Comparison of ENCODE assay signal across 10 mouse cellular contexts in genomic region chr10:61759869-61760268, GRCm38 (mm10). TPM values are rescaled to one million over a fixed set of nuclear protein-coding genes. Genes with fewer than 3 reads are reported as not detected.
DNase-seq lines count a peak whose midpoint lies in the region; ATAC-seq and TF ChIP-seq lines count a peak whose summit lies in the region.
"Had no signal": no experiment of that assay in that cellular context is flagged by ENCODE, and none has a peak within 500 bp of the region (broad histone marks: within the 10 kb centered on the region; RNA-seq: fewer than 3 reads in every experiment).

No protein-coding gene starts in this region.

- no peak for TF ChIP-seq CTCF in kidney, adult 2 months (conservative IDR thresholded peaks at IDR 0.05; ENCODE audit: insufficient read depth, insufficient read length, low read depth, low read length)

- no peaks in the 10 kb centered on the region for H3K9me3 ChIP-seq in embryonic facial prominence, embryonic 11.5 days (replicated peaks; ENCODE audit: control insufficient read depth, low read length)
- no peaks in the 10 kb centered on the region for H3K9me3 ChIP-seq in intestine, embryonic 15.5 days
- H3K9me3 ChIP-seq: neural tube, embryonic 13.5 days had no signal

- H3K4me2 ChIP-seq in embryonic facial prominence, embryonic 11.5 days (ENCODE audit: low read depth, low read length): no peak overlapping the region
- no peak overlapping the region for H3K4me2 ChIP-seq in intestine, embryonic 15.5 days (replicated peaks)
- H3K4me2 ChIP-seq: neural tube, embryonic 13.5 days had no signal

- H3K27ac ChIP-seq in kidney, adult 2 months (ENCODE audit: insufficient read depth, low read depth, low read length): no peak overlapping the region
- no peak overlapping the region for H3K27ac ChIP-seq in embryonic facial prominence, embryonic 11.5 days (replicated peaks; ENCODE audit: low read depth, low read length)
- no peak overlapping the region for H3K27ac ChIP-seq in intestine, embryonic 15.5 days
- H3K27ac ChIP-seq: neural tube, embryonic 13.5 days had no signal

- peak; percentile 13 for DNase-seq in kidney, adult 2 months
- DNase-seq in kidney, adult 11 months: no peak
- peak; percentile 66 for DNase-seq in embryonic facial prominence, embryonic 11.5 days (ENCODE audit: low spot score)
- DNase-seq in skeletal muscle tissue, adult 2 months (ENCODE audit: low read depth, low spot score): peak; percentile 63
- DNase-seq in spleen, postnatal 36 days (ENCODE audit: low spot score in 2 of 2): no peak
- no peak for DNase-seq in thymus, postnatal 25 days
- no peak for DNase-seq in layer of hippocampus, adult 11-12 months (ENCODE audit: low spot score)
- DNase-seq: layer of hippocampus, postnatal 36 days had no signal

- WGBS in kidney, adult 2 months: 38% methylated on average over 6 of the region's 6 CpGs
- 43% methylated on average over 6 of the region's 6 CpGs for WGBS in embryonic facial prominence, embryonic 11.5 days
- 38% methylated on average over 6 of the region's 6 CpGs for WGBS in intestine, embryonic 15.5 days

- no peaks in the 10 kb centered on the region for H3K4me1 ChIP-seq in kidney, adult 2 months (ENCODE audit: control insufficient read depth, insufficient read depth, low read length)
- no peaks in the 10 kb centered on the region for H3K4me1 ChIP-seq in embryonic facial prominence, embryonic 11.5 days (ENCODE audit: control insufficient read depth, insufficient read depth, low read length)
- H3K4me1 ChIP-seq in intestine, embryonic 15.5 days (replicated peaks): 0 out of 2 replicates have a peak, but pooled peaks cover 4% of the 10 kb centered on the region

- H3K4me3 ChIP-seq in kidney, adult 2 months (ENCODE audit: insufficient read depth, low read depth, low read length): no peak overlapping the region
- H3K4me3 ChIP-seq in embryonic facial prominence, embryonic 11.5 days (ENCODE audit: low read depth, low read length): no peak overlapping the region
- H3K4me3 ChIP-seq in intestine, embryonic 15.5 days (replicated peaks): no peak overlapping the region
- H3K4me3 ChIP-seq: neural tube, embryonic 13.5 days had no signal

- no peak for TF ChIP-seq POLR2A in kidney, adult 2 months (IDR thresholded peaks at IDR 0.05; ENCODE audit: low read depth, low read length)

- ATAC-seq in embryonic facial prominence, embryonic 11.5 days (replicated peaks; ENCODE audit: insufficient number of reproducible peaks, low FRiP score, low TSS enrichment, low read depth): no peak
- ATAC-seq in intestine, embryonic 15.5 days: peak; percentile 59; the same call in 1 of the 2 replicates

- H3K9ac ChIP-seq in embryonic facial prominence, embryonic 11.5 days (replicated peaks; ENCODE audit: low read length): no peak overlapping the region
- H3K9ac ChIP-seq in intestine, embryonic 15.5 days: no peak overlapping the region
- H3K9ac ChIP-seq: neural tube, embryonic 13.5 days had no signal

- H3K36me3 ChIP-seq in kidney, adult 2 months (ENCODE audit: control insufficient read depth, insufficient read depth, low read length): no peaks in the 10 kb centered on the region
- H3K36me3 ChIP-seq in embryonic facial prominence, embryonic 11.5 days (replicated peaks; ENCODE audit: control insufficient read depth, insufficient read depth, low read depth, low read length): peaks cover 9% of the 10 kb centered on the region
- peaks cover 6% of the 10 kb centered on the region; the same call in 1 of the 2 replicates for H3K36me3 ChIP-seq in intestine, embryonic 15.5 days

- no peaks in the 10 kb centered on the region for H3K27me3 ChIP-seq in kidney, adult 2 months (replicated peaks; ENCODE audit: control insufficient read depth, insufficient read depth, low read length)
- no peaks in the 10 kb centered on the region for H3K27me3 ChIP-seq in embryonic facial prominence, embryonic 11.5 days (ENCODE audit: control insufficient read depth, insufficient read depth, low read length)
- H3K27me3 ChIP-seq in intestine, embryonic 15.5 days (replicated peaks): no peaks in the 10 kb centered on the region
- H3K27me3 ChIP-seq: neural tube, embryonic 13.5 days had no signal

RNA-seq across cellular contexts. Expression of gene H2afy2, which starts 24.1 kb away (rescaled TPM):
- polyA plus RNA-seq in kidney, adult 2 months (2012; rRNA removed): 5.4 and 6.1 TPM in 2 replicates
- 319 and 335 TPM in 2 replicates for polyA plus RNA-seq in embryonic facial prominence, embryonic 11.5 days (2014; fragmentation: Nextera tagmentation; extraction: Ambion mirVana)
- 90.4 and 108 TPM in 2 replicates for polyA plus RNA-seq in intestine, embryonic 15.5 days (2015; fragmentation: Nextera tagmentation; extraction: Ambion mirVana)

RNA-seq across cellular contexts. Expression of gene Aifm2, which starts 44.8 kb away (rescaled TPM):
- polyA plus RNA-seq in kidney, adult 2 months (2012; rRNA removed): 27.7 and 29.0 TPM in 2 replicates
- 8.2 and 8.6 TPM in 2 replicates for polyA plus RNA-seq in embryonic facial prominence, embryonic 11.5 days (2014; fragmentation: Nextera tagmentation; extraction: Ambion mirVana)
- 17.3 and 19.2 TPM in 2 replicates for polyA plus RNA-seq in intestine, embryonic 15.5 days (2015; fragmentation: Nextera tagmentation; extraction: Ambion mirVana)

Comparison
In these comparisons a context has a peak if more than half of its experiments do, and no peak if none do; other contexts are left out.
1. DNase-seq: peak in kidney, adult 2 months (single experiment), embryonic facial prominence, embryonic 11.5 days (single experiment) and skeletal muscle tissue, adult 2 months (single experiment); none in kidney, adult 11 months (single experiment), spleen, postnatal 36 days (0 of 2), thymus, postnatal 25 days (single experiment) and layer of hippocampus, adult 11-12 months (single experiment).
2. RNA of gene H2afy2, which starts 24.1 kb away (polyA plus RNA-seq): 319 to 335 TPM in embryonic facial prominence, embryonic 11.5 days and 90.4 to 108 TPM in intestine, embryonic 15.5 days; 5.4 to 6.1 TPM in kidney, adult 2 months; every median in the first group is over 10 times any median in the second.